Mouse (Mus musculus) lung, postnatal 10 days (tissue): Measurements from ENCODE around the gene Ube2c.
"Not testable (repeated sequence)": the region's sequence is repeated elsewhere in the genome, so short reads cannot be mapped to it uniquely, and the experiment has no call there.

Source experiments
- DNase-seq: peaks from one replicate; pipeline ENCODE4 v3.0.0; 2021

The Ube2c gene

DNA sequence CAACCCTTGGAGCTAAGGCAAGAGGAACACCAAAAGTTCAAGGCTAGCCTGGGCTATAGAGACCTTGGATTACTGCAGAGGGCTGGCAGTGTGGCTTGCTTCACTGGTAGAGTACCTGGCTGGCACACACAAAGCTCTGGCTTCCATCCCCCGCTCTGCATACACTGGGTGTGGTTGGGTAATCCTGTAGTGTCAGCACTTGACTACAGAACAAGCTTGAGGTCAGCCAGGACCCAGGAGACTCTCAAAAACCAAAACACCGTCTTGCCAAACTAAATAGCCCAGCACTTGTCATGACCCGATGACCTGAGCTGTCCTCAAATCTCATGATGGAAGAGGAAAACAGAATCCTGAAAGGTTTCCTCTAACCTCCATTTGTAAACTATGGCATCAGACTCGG, 20.8 kb downstream of the Ube2c start:
- DNase-seq: peak; percentile 62

DNA sequence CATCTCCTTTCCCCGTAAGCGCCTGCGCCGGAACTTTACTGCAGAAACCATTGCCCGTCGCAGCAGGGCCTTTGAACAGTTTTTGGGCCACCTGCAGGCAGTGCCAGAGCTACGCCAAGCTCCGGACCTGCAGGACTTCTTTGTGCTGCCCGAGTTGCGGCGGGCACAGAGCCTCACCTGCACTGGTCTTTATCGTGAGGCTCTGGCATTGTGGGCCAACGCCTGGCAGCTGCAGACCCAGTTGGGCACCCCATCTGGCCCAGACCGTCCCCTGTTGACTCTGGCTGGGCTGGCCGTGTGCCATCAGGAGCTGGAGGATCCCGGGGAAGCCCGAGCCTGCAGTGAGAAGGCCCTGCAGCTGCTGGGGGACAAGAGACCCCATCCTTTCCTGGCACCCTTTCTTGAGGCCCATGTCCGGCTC, 22.2 kb downstream of the Ube2c start:
- no peak for DNase-seq

DNA sequence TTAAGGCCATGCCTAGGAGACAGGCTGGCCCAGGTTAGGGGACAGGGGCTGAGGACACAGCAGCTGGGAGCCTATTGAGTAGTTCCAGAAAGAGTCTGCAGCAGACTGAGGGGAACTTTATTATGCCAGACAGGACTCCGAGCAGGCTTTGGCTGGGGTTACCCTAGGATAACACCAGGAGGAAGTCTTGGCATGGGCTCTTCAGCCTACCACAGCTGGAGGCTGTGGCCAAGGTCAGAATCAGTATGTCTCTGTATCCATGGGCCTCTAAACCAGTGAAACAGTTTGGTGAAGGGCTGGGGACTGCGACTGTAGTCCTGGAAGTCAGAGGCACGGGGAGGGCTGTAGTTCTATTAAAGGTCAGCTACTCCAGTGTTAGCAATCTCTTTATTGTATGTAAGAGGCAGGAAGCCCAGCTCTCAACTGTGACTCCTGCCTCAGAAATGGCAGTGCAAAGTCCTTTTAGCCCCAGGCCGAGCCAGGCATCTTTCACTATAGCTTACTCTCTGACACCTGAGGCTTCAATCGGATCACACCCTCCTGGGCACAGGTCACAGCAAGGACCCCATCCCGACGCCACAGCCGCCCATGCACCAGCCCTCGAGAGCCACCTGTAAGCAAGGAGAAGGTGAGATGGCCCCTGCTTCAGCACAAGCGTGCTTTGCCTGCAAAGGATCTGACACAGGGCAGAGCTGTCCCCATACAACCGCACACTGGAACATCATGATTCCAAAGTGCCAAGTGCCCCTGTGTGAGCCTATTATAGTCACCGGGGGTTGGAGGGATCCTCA, 22.9 kb downstream of the Ube2c start:
- no peak for DNase-seq

DNA sequence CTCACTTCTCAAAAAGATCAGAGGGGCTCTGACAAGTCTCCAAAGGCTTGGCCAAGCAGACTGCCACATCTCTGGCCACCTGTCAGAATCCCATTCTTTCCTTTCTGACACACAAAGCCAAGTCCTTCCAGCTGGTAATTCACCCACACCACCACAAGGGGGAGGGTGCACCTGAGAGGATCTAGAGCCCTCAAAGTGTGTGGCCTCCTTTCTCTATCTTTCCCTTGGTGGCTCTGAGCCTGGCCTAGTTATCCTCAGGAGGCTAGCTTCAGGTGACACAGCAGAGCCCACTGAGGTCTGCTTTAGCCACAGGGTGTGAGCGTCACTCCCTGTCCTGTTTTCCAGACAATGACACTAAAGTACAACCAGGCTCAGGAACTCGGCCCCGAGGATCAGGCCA, 23.5 kb downstream of the Ube2c start:
- peak; percentile 78 for DNase-seq

DNA sequence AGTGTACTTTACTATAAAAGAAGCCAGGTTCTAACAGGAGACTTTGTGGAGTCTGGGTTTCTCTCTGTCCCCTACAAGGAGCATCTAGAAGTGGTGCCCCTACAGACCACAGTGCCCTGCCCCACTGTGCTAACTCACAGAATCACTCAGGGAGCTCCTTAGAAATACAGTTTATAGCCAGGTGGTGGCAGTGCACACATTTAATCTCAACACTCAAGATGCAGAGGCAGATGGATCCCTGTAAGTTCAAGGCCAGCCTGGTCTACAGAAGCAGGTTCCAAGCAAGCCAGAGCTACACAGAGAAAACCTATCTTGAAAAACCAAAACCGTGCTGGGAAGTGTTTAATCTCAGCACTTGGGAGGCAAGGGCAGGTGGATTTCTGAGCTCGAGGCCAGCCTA, 24.1 kb downstream of the Ube2c start:
- no peak for DNase-seq

DNA sequence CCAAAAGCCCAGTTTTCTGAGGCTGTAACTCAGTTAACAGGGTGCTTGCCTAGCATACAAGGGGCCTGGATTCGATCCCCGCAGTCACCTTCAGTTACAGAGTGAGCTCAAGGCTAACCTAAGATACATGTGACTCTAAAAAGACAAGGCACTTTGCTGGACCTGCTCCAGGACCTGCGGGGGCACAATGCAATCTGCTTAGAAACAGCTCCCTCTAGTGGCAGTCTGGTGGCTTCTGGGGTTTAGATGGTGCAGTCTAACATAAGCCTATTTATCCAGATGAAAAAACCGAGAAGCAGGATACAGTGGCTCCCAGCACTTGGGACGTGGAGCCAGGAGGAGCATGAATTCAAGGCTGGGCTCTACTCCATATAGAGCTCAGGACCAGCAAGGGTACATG, 24.6 kb downstream of the Ube2c start:
- peak; percentile 92 for DNase-seq

DNA sequence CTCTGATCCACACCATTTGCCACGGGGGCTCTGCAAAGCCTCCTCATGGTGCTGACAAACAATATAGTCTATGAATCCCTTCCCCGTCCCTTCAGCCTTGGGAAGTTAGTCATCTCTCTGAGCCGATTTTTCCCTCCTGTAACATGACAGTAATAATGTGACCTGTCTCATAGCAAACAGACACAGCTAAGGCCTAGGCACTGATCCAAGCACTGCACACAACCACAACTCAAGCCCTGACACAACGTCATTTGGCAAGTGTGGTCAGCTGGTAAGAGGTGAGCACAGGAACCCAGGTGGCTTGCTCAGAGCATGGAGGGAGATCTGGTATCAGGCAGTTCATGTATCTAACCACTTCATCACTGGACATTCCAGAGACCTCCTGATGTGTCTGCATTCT, 26.2 kb downstream of the Ube2c start:
- DNase-seq: no peak

DNA sequence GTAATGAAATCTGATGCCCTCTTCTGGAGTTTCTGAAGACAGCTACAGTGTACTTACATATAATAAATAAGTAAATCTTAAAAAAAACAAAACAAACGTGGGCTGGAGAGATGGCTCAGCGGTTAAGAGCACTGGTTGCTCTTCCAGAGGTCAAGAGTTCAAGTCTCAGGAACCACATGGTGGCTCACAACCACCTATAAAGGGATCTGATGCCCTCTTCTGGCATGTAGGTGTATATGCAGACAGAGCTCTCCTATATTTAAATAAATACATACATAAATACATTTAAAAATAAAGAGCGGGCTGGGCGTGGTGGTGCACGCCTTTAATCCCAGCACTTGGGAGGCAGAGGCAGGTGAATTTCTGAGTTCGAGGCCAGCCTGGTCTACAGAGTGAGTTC, 28.9 kb downstream of the Ube2c start:
- not testable (repeated sequence) for DNase-seq

DNA sequence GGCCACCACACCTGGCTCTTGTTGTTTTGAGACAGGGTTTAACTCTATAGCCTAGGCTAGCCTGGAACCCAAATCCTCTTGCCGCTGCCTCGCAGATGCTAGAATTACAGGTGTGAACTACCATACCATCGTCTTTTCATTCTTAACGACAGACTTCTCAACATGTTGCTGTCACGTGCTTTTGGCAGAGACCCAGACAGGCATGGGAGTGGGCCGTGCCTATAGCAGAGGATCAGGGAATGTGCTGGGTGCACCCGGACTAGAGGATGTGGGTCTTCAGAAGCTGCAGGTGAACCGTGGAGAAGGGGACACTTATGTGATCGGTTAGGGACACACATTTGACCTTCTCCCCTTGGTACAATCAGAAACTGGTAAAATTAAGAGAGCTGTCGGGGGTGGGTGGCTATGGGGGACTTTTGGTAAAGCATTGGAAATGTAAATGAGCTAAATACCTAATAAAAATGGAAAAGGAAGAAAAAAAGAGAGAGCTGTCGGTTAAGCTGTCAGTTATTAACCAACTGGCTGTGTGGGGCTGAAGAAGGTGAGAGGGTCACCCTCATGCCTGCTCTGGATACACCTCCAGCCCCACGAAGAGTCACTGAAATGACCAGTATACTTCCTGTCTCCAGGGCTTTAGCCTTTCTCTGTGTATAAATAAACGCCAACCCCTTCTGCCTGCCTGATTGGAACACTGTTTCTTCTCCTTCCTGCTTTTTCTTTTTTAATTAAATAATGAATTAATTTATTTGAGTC, 30.7 kb downstream of the Ube2c start:
- no peak for DNase-seq

DNA sequence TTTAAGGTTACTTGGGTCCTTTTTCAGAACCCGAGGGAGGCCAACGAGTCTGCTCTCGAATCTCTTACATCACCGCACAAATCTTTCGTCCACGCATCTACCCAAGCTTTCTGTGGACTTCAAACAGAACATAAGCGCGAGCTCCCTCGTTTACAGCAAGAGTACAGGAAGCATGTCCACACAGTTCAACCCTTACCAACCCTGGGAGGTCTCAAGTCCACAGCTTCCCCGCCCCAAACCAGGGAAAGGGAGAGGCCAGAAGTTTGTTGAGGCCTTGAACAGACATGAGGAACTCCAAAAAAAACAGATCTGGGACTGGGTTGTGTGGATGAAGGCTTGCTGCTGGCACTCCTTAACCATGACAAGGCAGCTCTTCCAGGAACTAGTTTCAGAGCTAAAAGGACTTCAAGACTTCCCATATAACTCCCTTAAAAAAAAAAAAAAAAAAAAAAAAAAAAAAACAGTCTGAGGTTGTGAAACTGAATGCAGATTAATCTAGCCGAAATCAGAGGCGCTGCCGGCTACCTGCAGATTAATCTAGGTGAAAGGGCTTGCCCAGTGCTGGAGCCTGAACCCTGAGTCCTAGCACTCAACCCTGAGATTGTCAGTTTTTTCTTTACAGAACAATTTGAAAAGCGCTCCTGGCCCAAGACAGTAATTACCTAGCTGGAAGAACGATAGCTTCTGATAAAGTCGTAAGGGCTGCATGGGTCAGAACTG, 33.7 kb downstream of the Ube2c start:
- no peak for DNase-seq

DNA sequence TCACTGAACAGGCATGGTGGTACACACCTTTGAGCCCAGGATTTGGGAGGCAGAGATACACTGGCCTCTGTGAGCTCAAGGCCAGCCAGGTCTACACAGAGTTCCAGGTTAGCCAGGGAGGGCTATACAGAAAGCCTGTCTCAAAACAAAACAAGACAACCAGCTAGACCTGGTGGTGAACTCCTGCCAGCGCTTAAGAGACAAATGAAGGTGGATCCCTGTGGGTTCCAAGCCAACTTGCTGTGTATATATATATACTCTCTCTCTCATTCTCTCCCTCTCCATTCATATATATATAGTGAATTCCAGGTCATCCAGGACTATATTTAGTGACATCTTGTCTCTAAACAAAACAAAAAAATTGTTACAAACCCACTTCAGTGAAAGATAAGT, 34.2 kb downstream of the Ube2c start:
- DNase-seq: no peak

DNA sequence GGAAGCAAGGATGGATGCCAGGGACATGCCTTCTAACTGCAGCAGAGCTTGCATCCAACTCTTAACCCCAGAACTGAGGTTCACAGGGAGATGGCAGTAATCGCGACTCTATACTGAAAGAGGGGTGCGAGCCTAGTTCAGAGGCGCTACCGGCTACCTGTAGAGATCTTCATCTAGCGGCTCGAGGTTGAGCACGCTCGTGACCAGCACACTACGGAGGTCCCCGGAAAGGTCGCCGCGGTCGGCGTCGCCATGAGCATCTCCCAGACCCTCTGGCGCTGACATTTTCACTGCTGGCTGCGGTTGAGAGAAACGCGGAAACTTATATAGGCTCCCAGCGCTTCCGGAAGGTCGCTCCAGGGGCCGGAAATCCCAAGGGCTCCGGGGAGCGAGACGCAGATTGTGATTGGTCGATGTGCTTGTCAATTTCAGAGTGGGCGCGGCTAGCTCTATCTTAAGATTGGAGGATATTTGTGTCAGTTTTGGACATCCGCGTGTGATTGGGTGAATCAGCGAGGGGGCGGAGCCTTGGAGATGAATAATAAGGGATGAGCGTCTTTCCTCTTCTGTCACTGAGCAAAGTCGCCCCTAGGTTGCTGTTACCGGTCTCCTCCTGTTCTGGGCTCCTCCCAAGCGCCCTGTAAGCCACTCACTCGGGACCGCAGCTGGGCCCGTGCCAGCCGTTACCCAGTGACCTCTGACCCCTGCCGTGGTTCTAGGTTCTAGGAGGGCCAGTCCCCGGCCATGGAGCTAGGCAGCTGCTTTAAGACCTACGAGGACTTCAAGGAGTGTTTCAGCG, 35.0 kb downstream of the Ube2c start, which contains the start of the genes Acot8 and Zswim3:
Gene Acot8, minus strand, starts transcription at position 350 of the 799 bp plus-strand sequence.
Gene Zswim3, plus strand, starts transcription at position 566 of the 799 bp plus-strand sequence.
- DNase-seq: peak; percentile 99

DNA sequence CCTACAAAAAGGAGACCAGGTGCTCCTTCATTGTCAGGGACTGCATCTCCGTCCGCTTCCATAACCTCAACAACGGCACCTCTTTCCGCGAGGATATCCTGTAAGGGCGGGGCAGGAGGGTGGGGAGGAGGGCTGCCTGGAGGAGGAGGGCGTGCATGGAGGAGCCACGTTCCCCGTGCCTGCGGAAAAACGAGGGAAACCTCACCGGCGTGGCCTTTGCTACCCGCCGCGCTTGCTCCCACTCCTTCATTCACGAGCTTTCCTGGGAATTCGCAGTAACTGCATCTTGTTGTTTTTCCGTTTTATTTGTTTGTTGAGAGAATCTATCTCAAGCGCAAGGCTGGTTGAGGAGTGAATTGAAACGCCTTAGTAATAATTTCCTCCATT, 35.6 kb downstream of the Ube2c start:
- DNase-seq: no peak

DNA sequence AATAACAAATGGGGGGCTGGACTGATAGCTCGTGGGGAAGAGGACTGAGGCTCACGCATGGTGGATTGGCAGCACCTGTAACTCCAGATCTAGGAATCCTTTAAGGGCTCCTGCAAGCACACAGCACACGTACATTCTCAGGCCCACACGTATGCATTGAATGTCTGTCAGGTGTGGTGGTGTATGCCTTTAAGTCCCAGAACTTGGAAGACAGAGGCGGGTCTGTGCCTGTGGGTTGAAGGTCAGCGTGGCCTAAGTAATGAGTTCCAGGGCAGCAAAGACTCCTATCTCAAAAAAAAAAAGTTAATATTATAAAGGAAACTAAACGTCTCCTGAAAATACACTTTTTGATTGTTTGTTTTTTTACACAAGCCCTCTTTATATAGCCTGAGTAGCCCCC, 36.9 kb downstream of the Ube2c start:
- DNase-seq: no peak

DNA sequence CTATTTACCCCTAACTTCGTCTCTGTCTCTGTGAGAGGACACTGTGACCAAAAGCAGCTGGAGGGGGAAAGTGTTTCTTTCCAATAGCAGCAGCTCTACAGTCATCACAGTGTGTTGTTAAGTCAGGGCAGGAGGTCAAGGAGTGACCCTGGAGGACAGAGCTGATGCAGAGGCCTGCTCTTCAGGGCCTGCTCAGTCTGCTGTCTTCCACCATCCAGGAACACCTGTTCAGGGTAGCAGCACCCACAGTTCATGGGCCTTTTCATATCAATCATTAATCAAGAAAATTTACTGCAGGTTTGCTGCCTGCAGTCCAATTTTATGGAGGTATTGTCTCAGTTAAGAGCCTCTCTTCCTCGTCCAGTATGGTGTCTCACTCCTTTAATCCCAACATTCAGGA, 43.9 kb downstream of the Ube2c start:
- no peak for DNase-seq

DNA sequence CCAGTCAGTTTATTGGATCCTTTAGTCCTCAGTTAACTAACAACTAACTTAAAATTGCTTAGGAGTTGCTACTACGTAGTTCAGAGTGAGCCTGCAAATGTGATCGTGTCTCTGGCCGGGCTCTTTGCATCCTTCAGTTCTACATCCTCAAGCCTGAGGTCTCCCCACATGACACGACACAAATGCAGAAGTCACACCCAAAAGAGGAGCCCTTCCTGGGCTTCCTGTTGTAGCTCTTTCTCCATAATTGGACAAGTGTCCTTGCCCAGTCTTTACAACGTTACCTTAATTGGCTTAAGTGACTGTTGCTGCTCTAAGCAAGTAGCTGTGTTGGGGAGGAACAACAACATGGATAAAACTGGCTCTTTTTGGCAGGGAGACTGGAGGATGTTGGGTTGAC, 45.6 kb downstream of the Ube2c start:
- no peak for DNase-seq

DNA sequence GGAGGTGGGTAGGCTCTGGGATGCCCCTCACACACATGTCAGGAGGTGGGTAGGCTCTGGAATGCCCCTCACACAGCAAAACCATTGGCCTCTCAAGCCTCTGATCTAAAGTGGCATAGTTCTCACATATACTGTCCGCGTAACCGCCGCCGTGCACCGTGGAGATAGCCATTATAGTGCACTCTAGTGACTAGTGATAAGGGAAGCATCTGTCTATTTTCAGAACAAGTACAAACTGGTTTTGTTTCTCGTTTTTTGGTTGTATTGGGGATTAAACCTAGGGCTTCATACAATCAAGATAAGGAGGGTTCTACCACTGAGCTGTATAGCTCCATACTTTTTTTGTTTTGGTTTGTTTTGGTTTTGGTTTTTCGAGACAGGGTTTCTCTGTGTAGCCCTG, 46.1 kb downstream of the Ube2c start:
- DNase-seq: no peak

DNA sequence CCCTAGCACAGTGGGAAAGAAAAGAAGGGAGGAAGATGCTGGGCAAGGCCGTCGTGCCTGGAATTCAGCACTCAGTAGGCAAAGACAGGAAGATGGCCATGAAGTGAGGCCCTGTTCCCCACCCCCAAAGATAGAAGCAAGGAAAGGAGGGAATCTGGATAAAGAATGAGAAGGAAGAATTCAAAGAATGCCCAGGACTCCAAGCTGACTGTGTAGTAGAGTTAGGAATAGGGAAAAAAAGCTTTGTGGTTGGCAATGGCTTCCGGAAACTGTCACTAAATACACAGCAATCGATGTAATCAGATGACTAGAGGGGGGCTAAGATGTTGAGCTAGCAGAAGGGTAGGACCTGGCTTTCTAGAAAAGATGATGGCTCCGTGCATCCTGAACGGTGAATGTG, 47.5 kb downstream of the Ube2c start:
- DNase-seq: no peak

DNA sequence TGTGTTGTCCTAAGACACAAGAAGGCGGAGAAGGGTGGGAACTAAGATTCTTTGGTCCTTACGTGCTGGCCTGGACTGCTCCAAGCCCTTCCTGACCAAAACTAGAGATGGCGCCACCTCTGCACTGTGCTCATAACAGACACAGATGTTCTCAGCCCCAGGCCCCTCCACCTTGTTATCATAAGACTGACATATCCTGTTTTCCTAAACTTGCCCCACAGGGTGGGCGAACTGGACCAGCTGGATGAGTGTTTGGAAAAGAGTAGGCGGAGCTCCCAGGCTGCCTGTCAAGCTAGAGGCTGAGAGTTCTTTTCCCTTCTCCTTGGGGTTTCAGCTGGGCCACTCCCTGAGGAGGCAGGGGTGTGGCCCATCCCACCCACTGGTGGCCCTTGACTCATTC, 48.0 kb downstream of the Ube2c start:
- DNase-seq: peak; percentile 58

DNA sequence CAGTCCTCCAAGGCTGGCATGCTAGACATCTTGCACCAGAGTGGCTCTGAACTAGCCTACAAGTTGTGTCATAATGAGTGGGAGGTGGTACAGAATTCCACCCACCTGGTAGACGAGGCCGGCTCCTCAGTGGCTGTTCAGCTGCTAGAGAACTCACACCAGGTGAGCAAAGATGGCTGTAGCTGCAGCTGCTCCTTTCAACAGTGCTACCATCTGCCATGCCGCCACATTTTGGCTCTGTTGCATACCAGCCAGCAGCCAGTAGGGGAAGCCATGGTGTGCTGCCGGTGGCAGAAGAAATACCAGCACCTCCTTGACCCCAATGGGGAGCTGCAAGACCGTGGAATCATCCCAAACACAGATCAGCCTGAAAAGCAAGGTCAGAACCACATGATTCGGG, 51.4 kb downstream of the Ube2c start:
- no peak for DNase-seq

DNA sequence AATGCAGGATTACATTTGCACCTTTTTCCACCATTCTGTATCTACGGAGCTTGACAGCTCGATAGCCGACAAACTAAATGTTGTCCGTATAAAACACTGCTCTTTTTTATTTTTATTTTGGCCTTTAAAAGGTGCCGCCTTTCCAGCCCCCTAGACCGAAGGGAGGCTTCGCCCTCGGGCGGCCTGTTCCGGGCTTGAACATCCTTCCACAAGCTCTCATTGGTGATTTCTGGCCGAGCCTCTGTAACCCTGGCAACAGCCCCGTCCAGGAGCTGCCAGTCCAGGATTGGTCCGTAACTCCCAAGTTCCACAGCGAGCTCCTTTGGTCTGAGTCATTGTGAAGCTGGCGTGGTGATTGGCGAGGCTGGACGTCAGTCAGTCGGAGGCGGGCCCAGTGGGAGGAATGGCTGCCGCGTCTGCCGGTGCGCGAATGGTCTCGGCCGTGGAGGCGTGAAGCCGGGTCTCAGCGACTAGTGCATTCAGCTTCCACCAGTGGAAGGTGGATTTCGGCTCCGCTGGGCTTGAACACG, 53.0 kb downstream of the Ube2c start, which contains the start of gene Zswim1:
Gene Zswim1, plus strand, starts transcription at position 51 of the 530 bp plus-strand sequence.
- peak; percentile 100 for DNase-seq

DNA sequence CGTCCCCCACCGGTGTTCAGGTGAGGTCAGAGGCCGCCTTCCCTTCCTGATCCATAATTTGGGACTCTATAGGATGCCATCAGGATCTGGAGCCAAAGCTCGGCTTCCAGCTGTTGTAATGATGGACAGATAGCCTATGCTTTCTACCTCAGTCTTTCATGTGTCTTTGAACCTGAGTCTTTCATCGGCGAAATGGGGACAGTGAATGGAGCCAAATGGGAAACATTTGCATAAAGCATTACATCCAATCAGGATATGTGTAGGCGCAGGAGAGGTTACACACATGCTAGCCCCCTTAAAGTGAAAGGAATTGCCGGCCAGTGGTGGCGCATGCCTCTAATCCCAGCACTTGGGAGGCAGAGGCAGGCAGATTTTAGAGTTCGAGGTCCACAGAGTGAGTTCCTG, 53.5 kb downstream of the Ube2c start:
- DNase-seq: no peak
